Mouse (Mus musculus) cerebellum, adult 2 months (tissue): ENCODE results near the gene Lss. TPM values are rescaled to one million over a fixed set of nuclear protein-coding genes. Genes with fewer than 3 reads are reported as not detected.

Experiments used
- DNase-seq, 2 experiments: peaks; one replicate each; pipeline ENCODE4 v3.0.0; 2021
- H3K27ac ChIP-seq: fragments of 200-500 bp; 2 replicates; pipeline ENCODE4 v1.5.1; 2012; ENCODE audit warnings: low read length, control low read depth, inconsistent platforms; ENCODE audit not compliant: insufficient read depth
- H3K27me3 ChIP-seq: fragments of 200-500 bp; 2 replicates; pipeline ENCODE4 v1.6.1; 2012; ENCODE audit warnings: inconsistent platforms, mild to moderate bottlenecking, low read length, moderate library complexity; ENCODE audit not compliant: control insufficient read depth, insufficient read depth
- H3K4me1 ChIP-seq: fragments of 200-500 bp; 2 replicates; pipeline ENCODE4 v1.6.1; 2011; ENCODE audit warnings: low read length; ENCODE audit not compliant: control insufficient read depth, insufficient read depth
- H3K4me3 ChIP-seq: fragments of 200-500 bp; replicated peaks from 2 replicates; pipeline ENCODE3; 2011; ENCODE audit warnings: mild to moderate bottlenecking, low read depth, low read length, control low read depth; ENCODE audit not compliant: insufficient read depth
- CTCF ChIP-seq: fragments of 200-500 bp; IDR thresholded peaks from 2 replicates; pipeline ENCODE4 v1.5.1; 2011; ENCODE audit warnings: low read depth, mild to moderate bottlenecking, control low read depth, low read length, moderate library complexity, borderline replicate concordance; ENCODE audit not compliant: insufficient read depth
- POLR2A ChIP-seq: fragments of 200-500 bp; IDR thresholded peaks from 2 replicates; pipeline ENCODE4 v1.6.1; 2011; ENCODE audit warnings: low read length, control low read depth, borderline replicate concordance; ENCODE audit not compliant: insufficient read depth
- WGBS: fragments of 180-500 bp; shearing (Covaris S2); methylation state at CpG from one replicate; pipeline ENCODE4 v1.1.7; 2018; 5-methylcytosine and 5-hydroxymethylcytosine counted together
- polyA plus RNA-seq: library from polyadenylated mRNA; depleted of rRNA; stranded (reverse); fragments of >200 nt; gene quantifications from 2 replicates; pipeline ENCODE4 v1.2.3, GENCODE M21; 2012

Lss gene
- polyA plus RNA-seq, 1 experiment: 30.5 TPM

DNA sequence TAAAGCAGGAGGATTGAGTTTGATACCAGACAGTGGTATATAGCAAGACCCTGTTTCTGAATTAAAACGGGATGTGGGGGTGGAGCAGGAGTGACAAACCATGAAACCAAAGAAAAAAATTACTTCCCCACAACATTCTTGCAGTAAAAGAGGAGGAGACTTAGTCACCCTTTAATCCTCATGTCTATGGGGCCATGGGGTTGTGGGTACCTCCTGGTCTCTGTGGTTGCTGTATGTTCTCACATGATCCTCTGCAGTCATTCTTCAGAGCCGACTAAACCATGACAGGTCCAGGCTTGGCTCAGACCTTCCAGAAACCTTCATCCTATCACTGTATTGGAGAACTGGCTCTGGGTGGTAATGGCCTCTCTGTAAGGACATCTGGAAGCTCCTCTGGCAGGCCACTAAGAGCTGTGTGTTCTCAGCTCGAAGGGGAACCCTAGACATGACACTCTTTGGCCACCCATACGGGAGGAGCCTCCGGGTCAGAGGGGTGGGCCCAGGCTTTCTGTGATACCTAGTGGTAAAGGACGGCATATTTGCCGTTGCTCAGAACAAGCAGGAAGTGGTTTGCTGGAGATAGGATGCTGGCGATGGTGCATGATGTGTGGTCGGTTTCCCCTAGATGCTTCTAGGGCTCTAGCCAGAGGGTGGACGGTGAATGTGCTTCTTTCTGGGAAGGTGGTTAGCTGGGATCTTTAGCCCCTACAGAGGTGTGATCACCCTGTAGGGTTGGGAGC is 11.4 kb downstream of the Lss start:
- WGBS: 89% methylated on average over 10 of the region's 10 CpGs
- Histone ChIP-seq H3K4me1 (no peaks in the 10 kb centered on the region), H3K27ac (no peak overlapping the region), H3K27me3 (no peaks in the 10 kb centered on the region), H3K4me3 (no peak overlapping the region)
- DNase-seq: no peak
- TF ChIP-seq POLR2A: no peak

DNA sequence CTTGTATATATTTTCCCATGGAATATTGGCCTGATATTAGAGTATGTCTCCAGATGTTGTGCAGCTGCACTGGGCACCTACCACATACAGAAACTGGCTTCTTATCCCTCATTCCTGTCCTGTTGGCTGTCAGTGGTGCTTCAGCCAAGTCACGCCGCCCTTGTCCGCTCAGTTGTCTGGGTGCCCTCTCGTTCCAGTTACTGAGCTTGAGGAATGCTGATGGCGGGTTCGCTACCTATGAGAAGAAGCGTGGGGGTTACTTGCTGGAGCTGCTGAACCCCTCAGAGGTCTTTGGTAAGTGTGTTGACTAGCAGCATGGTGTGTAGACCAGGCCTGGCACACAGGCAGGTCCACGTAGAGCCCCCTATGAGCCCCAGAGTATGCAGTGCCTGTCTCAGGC is 15.2 kb downstream of the Lss start:
- Histone ChIP-seq H3K27me3 (no peaks in the 10 kb centered on the region), H3K4me1 (no peaks in the 10 kb centered on the region), H3K4me3 (no peak overlapping the region), H3K27ac (no peak overlapping the region)
- TF ChIP-seq POLR2A: no peak
- no peak for TF ChIP-seq CTCF
- DNase-seq: no peak
- WGBS: 87% methylated on average over 8 of the region's 8 CpGs

DNA sequence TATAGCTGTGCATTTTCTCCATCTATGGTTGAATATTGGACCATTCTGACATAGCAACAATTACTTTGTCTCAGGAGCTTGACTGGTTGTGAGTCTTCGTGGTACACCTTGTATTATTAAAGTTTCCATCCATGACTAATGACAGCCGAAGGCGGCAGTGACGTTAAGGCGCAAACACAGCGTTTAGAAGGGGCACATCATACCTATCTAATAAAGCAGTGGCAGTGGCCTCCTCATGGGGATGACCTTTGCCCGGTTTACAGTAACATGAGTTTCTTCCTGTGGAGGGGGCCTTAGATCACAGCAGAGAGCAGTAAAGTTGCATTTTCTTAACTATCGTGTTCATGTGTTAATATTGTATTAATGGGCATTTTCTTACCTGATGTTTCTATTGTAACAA is 16.8 kb downstream of the Lss start:
- DNase-seq: no peak
- Histone ChIP-seq H3K4me1 (no peaks in the 10 kb centered on the region), H3K27me3 (no peaks in the 10 kb centered on the region), H3K27ac (no peak overlapping the region), H3K4me3 (no peak overlapping the region)
- no peak for TF ChIP-seq POLR2A
- no peak for TF ChIP-seq CTCF
- WGBS: 90% methylated on average over 8 of the region's 8 CpGs

DNA sequence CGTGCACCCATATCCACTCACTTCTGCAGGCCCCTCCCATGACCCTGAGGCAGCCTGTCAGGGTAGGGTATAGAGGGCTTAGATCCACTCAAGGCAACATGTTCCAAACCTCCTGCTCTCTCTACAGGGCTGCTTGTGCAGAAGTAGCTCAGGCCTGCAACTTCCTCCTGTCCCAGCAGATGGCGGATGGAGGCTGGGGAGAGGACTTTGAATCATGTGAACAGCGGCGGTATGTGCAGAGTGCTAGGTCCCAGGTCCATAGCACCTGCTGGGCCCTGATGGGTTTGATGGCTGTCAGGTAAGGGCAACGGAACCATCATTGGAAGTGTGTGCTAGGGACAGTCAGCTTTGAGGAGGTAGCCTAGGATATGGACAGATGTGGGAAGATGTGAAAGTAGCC is 19.1 kb downstream of the Lss start:
- Histone ChIP-seq H3K27me3 (no peaks in the 10 kb centered on the region), H3K4me3 (no peak overlapping the region), H3K4me1 (no peaks in the 10 kb centered on the region), H3K27ac (no peak overlapping the region)
- DNase-seq: no peak
- no peak for TF ChIP-seq POLR2A
- no peak for TF ChIP-seq CTCF
- 87% methylated on average over 5 of the region's 5 CpGs for WGBS

DNA sequence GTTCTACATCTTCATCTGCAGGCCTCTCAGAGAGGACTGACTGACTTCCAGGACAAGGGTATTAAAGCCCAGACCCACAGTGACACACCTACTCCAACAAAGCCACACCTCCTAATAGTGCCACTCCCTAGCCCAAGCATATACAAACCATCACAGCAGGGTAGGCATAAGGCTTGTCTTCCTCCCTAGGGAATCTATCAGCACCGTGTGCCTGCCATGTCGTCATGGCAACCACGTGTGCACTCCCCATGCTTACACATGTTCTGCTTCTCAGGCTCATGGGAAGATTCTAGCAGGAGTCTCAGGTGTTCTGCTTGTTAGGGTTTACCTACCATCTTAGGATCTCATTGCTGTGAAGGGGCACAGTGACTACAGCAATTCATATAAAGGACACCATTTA is 20.2 kb downstream of the Lss start:
- TF ChIP-seq POLR2A: no peak
- TF ChIP-seq CTCF: no peak
- no peaks in the 10 kb centered on the region for H3K4me1 ChIP-seq
- no peak overlapping the region for H3K4me3 ChIP-seq
- no peak overlapping the region for H3K27ac ChIP-seq
- WGBS: 53% methylated on average over 3 of the region's 3 CpGs
- no peak for DNase-seq
- H3K27me3 ChIP-seq: no peaks in the 10 kb centered on the region

DNA sequence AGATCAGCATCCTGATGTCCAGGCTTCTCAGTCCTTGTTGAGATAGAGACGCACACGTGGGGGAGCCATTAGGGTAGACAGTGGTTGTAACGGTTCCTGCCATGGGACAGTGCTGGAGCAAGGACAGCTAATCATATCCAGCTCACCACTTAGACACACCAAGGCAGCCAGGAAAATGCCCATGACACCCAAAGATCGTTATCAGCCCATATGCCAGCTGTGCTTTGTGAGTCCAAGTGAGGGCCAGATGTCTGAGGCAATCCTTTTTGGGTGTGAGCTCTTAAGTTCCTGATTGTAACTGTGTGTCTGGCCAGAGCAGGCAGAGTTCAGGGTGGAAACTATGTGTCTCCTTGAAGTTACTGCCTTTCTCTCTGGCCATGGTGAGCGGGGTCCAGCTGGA is 22.7 kb downstream of the Lss start:
- Histone ChIP-seq H3K27me3 (no peaks in the 10 kb centered on the region), H3K4me3 (no peak overlapping the region), H3K4me1 (no peaks in the 10 kb centered on the region), H3K27ac (no peak overlapping the region)
- TF ChIP-seq POLR2A (no peak), CTCF (no peak)
- no peak for DNase-seq
- WGBS: 86% methylated on average over 5 of the region's 5 CpGs

DNA sequence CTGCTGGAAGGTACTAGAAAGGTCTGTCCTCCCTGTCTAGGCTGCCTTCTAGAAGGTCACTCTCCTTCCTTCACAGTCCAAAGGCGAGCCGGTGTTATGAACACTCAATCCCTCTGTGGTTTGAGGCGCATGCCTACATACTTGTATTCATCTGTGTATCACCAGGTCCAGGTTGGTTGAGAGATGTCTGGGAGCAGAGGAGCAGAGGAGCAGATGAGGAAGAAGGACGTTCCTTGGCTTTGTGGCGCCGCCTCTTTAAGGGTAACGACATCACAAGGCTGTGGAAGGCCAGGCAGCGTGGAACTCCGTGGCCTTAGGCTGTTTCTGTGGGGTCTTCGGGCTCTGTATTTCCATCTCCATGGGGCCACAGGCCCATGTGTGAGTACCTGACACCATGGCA is 30.6 kb downstream of the Lss start, which contains the start of gene Spatc1l:
Spatc1l (plus strand) TSS at position 301 of the 400 bp plus-strand sequence.
- no peak for TF ChIP-seq POLR2A
- no peak for TF ChIP-seq CTCF
- no peaks in the 10 kb centered on the region for H3K27me3 ChIP-seq
- no peaks in the 10 kb centered on the region for H3K4me1 ChIP-seq
- 85% methylated on average over 10 of the region's 10 CpGs for WGBS
- H3K27ac ChIP-seq: no peak within 1 kb of the TSS
- H3K4me3 ChIP-seq: no peak within 1 kb of the TSS
- DNase-seq: no peak

DNA sequence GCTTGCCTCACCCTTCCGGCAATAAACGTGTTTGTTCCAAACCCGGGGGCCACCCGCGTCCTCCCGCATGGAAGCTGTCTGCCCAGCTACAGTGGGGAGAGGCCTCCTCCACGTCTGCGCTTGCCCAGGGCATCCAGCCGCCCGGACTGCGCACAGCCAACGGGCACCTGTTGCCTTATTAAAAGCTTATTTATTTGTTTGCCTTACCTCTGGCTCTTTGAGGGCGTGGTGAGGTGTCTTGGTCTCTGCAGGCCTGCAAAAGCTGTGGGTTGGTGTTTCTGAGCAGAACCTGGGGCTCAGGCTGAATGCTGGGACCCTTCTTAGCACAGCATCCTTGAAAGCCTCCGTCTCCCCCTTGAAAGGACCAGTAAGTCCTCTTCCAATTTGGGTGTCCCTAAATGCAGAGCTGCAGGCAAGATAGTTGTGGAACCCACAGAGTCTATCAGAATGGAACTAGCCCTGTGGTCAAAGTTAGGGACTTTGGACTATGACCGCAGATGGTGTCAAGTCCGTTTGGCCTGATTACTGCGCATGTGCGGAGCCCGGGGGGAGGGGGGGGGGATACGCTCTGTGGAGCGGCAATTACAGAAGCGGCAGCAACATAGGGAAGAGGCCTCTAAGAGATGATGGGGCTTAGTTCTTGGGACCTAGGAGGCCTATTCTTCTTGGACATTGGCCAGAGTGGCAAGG is 38.8 kb downstream of the Lss start:
- Histone ChIP-seq H3K27me3 (no peaks in the 10 kb centered on the region), H3K4me3 (no peak overlapping the region), H3K27ac (no peak overlapping the region), H3K4me1 (no peaks in the 10 kb centered on the region)
- no peak for TF ChIP-seq CTCF
- no peak for TF ChIP-seq POLR2A
- WGBS: 87% methylated on average over 22 of the region's 22 CpGs
- DNase-seq: no peak
